Mouse (Mus musculus) cerebellum, postnatal 25 days (tissue): Measurements from ENCODE around the gene Gm128.

Source experiments
- DNase-seq, 2 experiments: peaks; one replicate each; pipeline ENCODE4 v3.0.0; 2021; ENCODE audit warnings: mixed read lengths in 2 of 2

Gene Gm128

DNA sequence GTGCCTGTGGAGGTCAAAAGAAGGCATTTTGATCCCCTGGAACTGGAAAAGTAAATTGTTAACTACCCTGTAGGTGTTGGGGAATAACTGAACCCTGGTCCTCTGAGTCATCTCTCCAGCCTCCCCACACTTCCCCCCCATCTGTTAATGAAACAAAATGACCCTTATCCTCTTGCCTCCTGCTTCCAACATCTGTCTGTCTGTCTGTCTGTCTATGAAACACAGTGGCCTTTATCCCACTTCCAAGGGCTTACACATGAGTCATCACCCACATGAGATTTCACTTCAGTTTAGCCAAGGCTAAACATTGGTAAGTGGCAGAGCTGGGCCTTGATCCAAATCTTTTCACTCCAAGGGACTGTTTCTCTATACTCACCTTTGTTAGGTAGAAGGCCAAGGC is 26.5 kb upstream of the Gm128 start:
- no peak for DNase-seq

DNA sequence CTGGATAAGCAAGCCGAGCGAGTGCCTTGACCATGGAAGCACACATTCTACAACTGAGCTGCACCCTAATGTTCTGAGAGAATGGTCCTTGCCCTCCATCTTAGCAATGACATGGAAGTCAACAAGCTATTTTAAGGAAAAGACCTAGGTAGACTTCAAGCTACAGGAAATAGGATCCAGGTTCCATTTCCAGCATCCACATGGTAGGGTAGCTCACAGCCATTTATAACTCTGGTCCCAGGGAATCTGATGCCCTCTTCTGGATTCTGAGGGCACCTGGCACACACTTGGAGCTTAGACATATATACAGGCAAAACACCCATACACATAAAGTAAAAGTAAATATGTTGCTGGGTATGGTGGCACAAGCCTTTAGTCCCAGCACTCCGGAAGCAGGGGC is 24.7 kb upstream of the Gm128 start:
- DNase-seq: peak in 1 of 2 experiments; percentile 4

DNA sequence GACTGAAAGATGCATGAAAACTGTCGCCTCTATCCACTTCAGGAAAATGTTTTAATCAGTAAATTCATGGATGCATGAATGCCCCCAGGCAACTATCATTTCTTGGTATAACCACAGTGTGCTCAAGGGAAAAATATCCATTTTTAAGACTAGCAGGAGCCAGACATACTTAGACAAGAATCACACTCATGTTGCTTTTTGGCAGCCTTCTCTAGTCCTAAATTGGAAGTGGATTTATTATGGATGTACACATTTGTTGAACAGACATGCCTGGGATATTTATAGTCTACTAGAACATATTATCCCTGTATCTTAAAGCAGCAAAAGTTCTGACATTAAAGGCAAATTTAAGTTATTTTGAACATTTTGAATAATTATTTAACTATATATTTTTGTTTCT is 23.3 kb upstream of the Gm128 start:
- DNase-seq: no peak

DNA sequence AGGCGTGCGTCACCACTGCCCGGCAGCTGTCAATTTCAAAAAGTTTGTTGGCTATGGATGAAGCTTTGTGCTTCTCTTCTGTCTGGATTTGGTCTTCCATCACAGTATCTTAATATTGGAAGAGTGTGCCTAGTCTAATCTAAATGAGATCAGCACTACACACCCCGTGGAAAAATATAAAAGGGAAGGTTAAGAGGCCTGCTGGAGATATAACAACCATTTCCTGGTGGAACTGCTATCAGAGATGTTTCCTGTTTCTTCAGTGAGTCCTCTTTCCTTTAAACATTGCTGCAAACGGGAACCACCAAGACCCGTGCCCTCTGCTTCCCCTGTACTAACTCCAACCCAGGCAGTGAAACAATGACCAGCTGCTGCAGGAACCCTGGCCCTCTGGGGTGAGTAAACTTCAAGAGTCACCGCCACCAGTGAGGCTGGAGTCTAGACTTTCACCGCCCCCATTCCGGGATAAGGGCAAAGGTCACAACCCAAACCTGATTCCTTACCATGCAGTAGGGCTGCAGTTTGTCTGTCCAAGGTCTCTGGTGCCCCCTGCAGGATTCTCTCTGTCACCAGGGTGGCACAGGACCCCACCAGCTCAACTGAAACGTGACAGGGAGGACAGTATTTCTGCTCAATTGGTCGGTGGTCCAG is 21.8 kb upstream of the Gm128 start:
- peak; percentile 67 to 80 for DNase-seq

DNA sequence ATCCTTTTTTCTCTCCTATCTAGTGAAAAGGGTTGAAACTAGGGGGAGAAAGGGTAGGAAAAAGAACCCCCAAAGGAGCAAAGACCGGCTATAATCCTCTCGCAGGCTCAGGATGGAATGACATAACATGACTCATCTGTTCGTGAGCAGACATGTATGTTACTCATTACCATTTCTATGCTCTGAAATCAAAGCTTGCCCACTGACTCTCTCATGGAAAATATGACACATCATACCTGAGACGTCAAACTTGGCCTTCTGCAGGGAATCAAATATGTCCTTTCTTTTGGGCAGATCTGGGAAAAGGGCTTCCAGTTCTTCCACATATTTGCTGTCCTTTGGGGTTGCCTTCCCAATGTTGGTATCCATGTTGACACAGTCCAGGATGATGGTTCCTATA is 20.6 kb upstream of the Gm128 start:
- DNase-seq: no peak

DNA sequence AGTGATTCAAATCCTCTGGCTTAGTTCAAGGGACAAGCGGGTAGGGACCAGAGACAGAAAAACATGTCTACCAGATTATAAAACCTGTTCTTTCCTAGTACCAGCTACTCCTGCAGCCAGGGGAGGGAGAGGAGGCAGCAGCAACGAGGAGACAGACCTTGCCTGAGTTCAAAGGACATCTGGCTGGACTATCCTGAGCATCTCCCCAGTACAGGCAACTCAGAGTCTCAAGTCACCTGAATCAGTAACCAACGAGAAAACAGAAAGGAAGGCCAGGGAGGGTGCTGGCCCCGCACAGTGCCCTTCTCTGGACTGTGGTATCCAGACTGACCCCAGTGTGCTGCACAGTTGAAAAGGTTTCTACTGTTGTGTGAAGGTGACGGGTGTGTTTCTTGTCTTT is 15.5 kb upstream of the Gm128 start:
- no peak for DNase-seq

DNA sequence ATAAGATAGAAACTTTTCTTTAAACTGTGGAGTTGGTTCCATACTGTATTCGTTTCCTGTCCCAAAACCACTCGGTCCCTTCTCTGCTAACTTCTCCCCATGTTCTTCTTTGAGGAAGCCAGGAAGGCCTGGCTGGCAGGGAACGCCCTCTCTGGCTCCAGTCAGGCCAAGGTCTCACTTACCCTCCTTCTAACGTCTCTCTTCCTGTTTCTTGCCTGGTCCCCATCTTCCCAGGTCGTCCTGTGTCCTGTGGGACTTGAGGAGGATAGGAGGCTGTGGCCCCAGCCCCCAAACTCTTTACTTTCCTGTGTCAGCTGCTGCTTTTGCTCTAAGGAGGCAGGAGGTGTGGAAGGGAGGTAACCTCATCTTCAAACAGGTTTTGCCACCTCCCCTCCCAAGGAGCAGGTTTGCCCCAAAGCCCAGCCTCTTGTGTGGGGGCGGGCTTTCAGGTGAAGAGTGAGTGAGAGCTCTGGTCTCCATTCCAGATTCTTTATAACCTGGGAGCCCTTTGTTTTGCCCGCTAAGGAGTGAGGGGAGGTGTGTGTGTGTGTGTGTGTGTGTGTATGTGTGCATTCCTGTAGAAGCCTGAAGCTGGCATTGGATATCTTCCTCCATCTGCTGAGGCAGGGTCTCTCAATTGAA is 9.5 kb upstream of the Gm128 start, which contains the start of gene Bnipl:
TSS of gene Bnipl (minus strand) at position 411 of the 642 bp plus-strand sequence.
- DNase-seq: peak in 1 of 2 experiments; percentile 44

DNA sequence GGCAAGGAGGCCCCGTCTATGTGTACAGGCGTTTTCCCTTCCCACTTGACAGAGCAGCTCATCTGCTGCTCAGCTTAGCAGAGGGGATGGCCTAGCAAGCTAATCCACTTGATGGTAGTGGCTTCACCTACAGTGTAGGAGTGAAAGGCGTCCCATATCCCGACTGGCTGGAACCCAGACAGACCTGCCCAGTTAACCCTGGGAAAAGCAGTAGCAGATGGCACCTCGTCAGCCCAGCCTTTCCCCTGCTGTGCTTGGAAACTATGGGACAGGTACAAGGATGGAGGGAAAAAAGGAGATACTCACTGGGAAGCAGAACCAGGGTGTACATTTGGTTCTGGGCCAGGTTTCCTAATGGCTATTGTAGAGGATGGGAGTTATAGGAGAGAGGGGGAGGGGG is 9.0 kb upstream of the Gm128 start:
- DNase-seq: peak; percentile 86 to 89

DNA sequence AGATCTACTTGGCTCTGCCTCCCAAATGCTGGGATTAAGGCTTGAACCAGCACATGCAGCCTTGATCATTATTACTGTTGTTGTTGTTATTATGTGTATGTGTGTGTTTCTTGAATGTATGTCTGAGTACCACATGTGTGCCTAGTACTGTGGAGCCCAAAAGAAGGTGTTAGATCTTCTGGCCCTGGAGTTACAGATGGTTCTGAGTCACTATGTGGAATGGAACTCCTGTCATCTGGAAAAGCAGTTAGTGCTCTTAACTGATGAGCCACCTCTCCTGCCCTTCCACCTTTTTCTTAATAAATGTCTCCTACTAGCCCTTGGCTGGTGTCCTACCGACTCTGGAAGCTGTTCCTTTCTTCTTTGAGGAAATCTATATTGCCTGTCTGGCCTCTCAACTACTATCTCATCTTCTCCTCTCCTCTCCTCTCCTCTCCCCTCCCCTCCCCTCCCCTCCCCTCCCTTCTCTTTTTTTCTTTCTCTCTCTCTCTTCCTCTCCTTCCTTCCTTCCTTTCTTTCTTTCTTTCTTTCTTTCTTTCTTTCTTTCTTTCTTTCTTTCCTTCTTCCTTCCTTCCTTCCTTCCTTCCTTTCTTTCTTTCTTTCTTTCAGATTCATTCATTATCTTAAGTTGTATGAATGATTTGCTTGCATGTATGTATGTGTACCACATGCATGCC is 6.4 kb upstream of the Gm128 start:
- no peak for DNase-seq

DNA sequence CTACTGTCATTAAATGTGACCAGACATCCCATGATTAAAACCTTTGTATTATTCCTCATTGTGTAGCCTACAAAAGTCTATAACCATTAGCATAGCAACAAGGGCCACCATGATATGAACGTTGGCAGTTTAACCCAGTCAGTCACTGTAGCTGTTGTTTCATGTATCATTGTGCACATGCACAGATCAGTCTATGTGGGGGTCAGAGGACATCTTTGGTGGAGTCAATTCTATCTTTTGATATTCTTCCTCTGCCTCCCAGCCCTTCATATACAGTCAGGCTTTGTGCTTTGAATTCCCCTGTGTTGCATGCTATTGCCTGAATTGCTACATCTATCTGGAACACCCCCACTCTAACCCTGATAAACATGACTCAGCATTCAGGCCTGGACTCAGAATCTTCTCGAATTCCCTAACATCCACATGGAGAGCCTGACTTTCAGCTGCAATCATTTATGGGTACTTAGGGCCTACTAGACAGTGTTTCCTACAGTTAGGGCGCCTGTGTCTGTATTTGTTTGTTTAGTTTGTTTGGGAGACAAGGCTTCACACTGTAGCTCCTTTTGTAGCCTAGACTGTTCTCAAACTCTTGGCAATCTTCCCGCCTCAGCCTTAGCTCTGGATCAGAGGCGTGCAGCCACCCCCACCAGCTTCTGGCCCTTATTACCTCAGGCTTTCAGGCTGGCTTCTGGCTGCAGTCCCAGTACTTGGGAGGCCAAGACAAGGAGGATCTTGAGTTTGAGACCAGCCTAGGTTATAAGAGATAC is 5.2 kb upstream of the Gm128 start:
- peak; percentile 62 to 69 for DNase-seq

DNA sequence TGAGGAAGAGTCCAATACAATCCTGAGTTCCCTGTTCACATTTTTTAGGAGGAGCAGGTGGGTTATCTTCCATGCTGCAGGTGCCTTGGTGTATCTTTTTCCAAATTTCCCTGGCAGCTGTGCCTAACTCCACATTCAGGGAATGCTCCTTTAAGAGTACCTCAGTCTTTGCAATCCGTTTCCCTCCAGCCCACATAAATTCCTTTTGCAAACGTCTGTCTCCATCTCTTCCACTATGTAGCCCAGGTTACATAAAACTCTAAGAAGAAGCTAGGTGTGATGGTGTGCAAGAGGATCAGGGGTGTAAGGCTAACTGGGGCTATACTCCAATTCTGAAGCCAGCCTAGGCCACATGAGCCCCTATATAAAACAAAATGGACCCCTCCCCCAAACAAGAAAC is 1.7 kb upstream of the Gm128 start:
- no peak for DNase-seq

DNA sequence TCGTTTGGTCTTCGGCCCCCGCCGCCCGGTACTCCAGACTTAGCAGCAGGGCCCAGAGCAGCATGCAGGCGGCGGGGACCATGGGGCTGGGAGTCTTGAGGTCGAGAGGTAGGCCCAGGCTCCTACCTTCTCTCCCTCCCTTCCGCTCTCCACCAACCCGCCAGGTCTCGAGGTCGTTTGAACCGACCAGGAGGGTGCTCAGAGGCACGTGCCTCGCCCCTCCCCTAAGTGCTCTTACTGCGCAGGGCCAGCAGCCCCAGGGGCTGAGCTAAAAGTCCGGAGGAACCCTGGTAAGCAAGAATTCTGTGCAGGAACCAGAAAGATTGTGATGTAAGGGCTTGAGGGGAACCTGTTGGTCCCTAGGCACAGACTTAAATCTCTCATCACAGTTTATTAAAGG is 498 bp downstream of the Gm128 start:
- no peak for DNase-seq

DNA sequence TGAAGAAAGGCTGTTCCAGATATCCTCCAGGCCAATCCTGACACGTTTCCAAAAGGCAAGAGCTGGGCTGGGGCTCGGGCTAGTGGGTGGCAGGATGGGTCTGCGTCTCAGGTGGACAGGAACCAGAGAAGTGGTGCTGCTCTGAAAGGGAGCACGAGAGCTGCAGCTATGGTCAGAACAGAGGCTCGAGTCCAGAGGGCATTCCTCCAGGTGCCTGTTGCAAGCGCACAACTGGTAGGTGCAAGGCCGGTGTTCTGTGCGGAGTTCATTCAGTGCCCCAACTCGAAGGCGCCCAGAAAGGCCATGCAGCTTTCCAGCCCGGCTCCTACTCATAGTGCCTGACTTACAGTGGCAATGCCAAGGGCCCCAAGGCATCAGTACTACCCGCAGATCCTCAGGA is 1.4 kb downstream of the Gm128 start:
- no peak for DNase-seq

DNA sequence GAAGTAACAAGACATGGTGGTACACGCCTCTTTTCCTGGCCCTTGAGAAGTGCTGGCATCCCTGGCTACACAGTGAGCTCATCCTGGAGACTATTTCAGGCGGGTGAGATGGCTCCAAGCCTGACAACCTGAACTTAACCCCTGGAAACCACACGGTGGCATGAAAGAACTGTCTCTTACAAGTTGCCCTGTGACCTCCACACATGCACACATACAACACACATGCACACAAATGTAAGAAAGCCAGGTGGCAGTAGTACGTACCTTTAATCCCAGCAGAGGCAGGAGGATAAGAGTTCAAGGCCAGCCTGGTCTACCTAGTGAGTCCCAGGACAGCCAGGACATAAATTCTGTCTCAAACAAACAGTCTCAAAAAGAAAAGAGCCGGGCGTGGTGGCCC is 2.4 kb downstream of the Gm128 start:
- no peak for DNase-seq

DNA sequence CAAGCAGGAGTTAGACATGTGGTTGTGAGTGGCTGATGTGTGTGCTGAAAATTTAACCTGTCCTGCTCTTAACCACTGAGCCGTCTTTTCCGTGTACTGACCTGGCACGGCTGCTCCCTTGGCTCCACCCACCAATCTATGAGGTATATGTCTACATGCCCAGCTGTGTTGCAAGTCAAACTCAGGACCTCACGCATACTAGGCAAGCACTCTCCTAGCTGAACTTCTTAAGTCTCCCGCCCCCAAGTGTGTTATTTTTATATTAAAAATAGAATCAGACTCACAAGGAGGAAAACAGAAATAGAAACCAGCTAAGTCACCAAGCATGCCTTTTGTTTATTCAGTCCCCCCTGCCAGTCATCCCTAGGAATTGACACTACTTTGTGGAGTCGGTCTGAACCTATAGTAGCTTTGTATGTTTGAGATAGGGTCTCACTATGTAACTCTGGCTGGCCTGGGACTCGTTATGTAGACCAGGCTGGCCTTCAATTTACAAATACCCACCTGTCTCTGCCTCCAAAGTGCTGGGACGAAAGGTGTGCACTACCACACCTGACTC is 3.8 kb downstream of the Gm128 start:
- DNase-seq: no peak

DNA sequence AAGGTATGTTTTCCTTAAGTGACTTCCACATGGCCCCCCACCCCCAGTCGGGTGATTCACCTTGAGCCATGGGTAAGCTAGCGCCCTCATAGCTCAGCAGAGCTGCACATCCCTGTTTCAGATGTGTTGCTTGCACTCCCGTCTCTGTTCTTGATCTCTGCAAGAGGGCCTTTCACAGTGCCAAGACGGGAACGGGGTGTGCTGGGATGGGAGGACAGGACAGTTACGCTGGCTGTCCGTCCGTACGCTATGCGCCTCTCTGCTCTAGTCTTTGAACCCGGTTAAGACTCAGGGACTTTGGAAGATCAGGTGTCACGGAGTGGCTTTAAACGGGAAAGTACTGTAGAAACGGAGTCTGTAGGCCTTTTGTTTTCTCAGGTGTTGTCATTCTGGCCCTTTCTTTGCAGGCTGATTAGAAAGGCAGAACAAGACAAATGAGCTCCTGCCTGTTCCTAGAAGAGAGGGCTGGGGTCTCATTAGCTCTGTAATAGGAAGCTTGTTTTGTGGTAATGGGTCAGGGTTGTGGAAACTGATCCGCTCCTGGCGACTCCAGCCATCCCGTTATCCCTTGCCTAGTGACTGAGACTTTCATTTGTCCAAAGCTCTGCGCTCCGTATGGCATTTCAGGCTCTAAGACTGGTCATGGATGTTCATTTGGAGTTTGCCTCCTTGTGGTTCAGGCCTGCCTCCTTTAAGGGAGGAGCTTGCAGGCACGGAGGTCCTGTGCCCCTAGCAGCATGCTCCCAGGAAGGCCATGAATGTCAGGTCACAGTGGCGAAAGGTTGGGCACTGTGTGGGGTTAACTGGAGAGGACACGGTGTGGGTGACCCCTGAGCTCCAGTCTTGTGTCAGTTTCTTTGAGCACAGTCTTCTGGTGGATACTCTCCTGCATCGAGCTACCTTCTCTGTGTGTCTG is 5.8 kb downstream of the Gm128 start:
- no peak for DNase-seq

DNA sequence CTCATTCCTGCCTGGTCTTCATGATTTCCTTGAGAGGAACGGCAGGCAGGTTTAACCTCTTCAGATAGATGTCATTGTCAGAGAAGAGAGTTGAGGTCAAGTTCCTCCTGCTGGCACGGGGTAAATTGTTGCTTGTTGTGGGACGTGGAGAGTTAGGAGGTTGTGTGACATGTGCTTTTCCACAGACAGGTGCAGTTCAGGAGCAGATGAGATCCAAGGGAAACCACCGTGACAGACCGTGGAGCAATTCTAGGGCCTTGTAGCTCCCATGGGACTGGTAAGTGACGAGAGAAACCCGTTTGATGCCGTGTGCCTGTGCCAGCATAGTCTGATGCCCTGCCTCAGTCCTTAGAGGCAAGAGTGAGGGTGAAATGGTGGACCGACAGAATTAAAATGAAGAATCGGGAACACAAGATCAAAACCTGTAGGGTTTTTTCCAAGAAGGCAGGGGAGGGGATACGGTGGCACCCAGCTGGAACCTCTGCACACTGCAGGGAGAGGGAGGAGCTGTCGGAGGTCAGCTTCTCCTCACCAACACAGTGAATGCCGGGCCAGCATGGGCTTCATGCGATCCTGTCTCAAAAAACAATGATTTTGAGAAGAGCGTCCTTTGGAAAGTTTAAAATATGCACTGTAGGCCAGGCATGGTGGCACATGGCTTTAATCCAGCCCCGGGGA is 8.0 kb downstream of the Gm128 start:
- no peak for DNase-seq

DNA sequence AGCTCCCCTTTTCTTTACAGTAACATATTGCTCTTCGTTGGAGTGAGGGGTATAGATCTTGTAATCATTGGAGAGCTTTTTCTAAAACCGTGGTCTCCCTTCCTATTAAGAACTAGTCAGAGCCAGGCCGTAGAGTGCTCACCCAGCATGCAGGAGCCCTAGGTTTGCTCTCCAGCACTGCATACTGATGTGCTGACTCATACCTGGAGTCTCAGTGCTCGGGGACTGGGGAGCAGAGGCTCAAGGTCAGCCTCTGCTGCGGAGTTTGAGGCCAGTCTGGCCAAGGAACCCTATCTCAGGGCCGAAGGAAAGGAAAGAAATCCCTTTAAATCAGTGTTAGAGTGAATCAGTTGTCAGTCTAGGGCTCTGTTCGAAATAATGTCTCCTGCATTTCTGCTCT is 8.6 kb downstream of the Gm128 start:
- no peak for DNase-seq

DNA sequence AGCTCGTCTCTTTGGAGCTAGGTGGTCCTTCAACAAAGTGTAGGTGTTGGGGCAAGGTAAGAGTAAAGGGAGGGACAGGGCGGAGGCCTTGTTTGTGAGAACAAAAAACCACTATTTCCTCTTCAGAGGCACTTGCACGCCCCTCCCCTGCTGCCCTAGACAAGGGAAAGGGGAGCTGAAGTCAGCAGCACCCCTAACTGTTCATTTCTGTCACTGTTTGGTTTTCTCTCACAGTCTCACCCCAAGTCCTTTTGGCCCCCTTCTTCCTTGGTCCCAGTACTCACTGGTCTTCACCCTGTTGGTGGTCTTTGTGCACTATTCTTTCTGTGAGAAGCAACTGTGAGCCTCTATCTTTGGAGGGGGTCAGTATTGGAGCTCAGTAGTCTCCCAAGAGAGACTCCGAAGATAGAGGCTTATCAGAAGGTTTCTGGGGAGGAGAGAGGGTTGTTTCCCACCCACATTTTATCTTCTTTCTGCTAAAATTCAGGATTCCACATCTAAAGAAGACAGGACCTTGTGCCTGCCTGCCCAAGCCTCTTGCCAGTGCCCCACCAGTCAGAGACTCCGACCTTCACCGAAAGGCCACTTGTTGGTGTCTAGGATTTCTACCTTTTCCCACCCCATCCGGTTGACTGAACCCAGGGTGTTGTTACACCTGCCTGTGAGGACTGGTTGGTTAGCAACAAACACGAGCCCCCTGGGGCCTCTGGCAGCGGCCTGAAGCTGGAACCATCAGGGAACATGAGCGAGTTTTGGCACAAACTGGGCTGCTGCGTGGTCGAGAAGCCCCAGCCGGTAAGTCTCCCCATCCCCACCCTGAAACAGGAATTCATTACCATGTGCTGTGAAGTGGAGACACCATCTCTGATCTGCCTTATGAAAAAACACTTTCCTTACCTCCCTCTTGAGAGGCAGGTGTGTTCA is 9.8 kb downstream of the Gm128 start, which contains the start of gene Mllt11:
TSS of gene Mllt11 (minus strand) at position 874 of the 924 bp plus-strand sequence.
- DNase-seq: no peak
